Mouse (Mus musculus) limb, embryonic 10.5 days (tissue): ENCODE results near the gene Dusp23. TPM values are rescaled to one million over a fixed set of nuclear protein-coding genes. Genes with fewer than 3 reads are reported as not detected.

Source experiments
- DNase-seq: peaks from one replicate; pipeline ENCODE4 v3.0.0-alpha.2; 2017; ENCODE audit warnings: low spot score
- H3K27ac ChIP-seq: fragments of 300-500 bp; sonication (generic); 2 replicates; pipeline ENCODE4 v1.5.1; 2016; ENCODE audit warnings: mild to moderate bottlenecking
- H3K27me3 ChIP-seq: fragments of 300-500 bp; sonication (generic); 2 replicates; pipeline ENCODE4 v1.6.1; 2016; ENCODE audit warnings: low read depth, mild to moderate bottlenecking; ENCODE audit not compliant: poor library complexity, severe bottlenecking
- H3K36me3 ChIP-seq: fragments of 300-500 bp; sonication (generic); 2 replicates; pipeline ENCODE4 v1.6.1; 2016; ENCODE audit warnings: mild to moderate bottlenecking, moderate library complexity
- H3K4me1 ChIP-seq: fragments of 300-500 bp; sonication (generic); 2 replicates; pipeline ENCODE4 v1.6.1; 2016
- H3K4me3 ChIP-seq: fragments of 300-500 bp; sonication (generic); 2 replicates; pipeline ENCODE4 v1.5.1; 2016; ENCODE audit warnings: mild to moderate bottlenecking, moderate library complexity
- H3K9me3 ChIP-seq: fragments of 300-500 bp; sonication (generic); replicated peaks from 2 replicates; pipeline ENCODE4 v1.6.1; 2016; ENCODE audit warnings: mild to moderate bottlenecking
- WGBS: fragments of 180-500 bp; shearing (Covaris S2); methylation state at CpG from one replicate; pipeline ENCODE4 v1.1.7; 2016; 5-methylcytosine and 5-hydroxymethylcytosine counted together
- polyA plus RNA-seq: library from polyadenylated mRNA; unstranded; fragments of >200 nt; fragmentation: Nextera tagmentation; extraction: Ambion mirVana; gene quantifications from 2 replicates; pipeline ENCODE4 v1.2.1, GENCODE M21; 2016

The Dusp23 gene
- polyA plus RNA-seq, 1 experiment from 2014 or later: 12.0 TPM

- 61% methylated on average over 4 of the region's 4 CpGs for WGBS
- peaks cover 29% of the 10 kb centered on the region for H3K27me3 ChIP-seq
- no peak for DNase-seq
These were observed 47.7 kb downstream of the Dusp23 start for GRCm38 (mm10) chr1:172585026-172585425.

GRCm38 (mm10) chr1:172584271-172584670, 48.5 kb downstream of the Dusp23 start:
- Histone ChIP-seq H3K9me3 (no peaks in the 10 kb centered on the region), H3K27me3 (peaks cover 29% of the 10 kb centered on the region), H3K36me3 (no peaks in the 10 kb centered on the region), H3K27ac (no peak overlapping the region), H3K4me3 (no peak overlapping the region), H3K4me1 (peaks cover 19% of the 10 kb centered on the region)
- no peak for DNase-seq
- WGBS: 84% methylated on average over 6 of the region's 6 CpGs

More at GRCm38 (mm10) chr1:172585026-172585425, 47.7 kb downstream of the Dusp23 start:
- no peaks in the 10 kb centered on the region for H3K36me3 ChIP-seq
- H3K4me3 ChIP-seq: no peak overlapping the region
- no peak overlapping the region for H3K27ac ChIP-seq
- H3K4me1 ChIP-seq: peaks cover 19% of the 10 kb centered on the region
- H3K9me3 ChIP-seq: no peaks in the 10 kb centered on the region

GRCm38 (mm10) chr1:172582436-172582835, 50.3 kb downstream of the Dusp23 start:
- Histone ChIP-seq H3K27ac (no peak overlapping the region), H3K36me3 (no peaks in the 10 kb centered on the region), H3K27me3 (peaks cover 29% of the 10 kb centered on the region), H3K4me1 (peaks cover 19% of the 10 kb centered on the region), H3K9me3 (no peaks in the 10 kb centered on the region), H3K4me3 (no peak overlapping the region)
- DNase-seq: no peak
- 79% methylated on average over 8 of the region's 8 CpGs for WGBS

Other genes starting within 250 kb of the Dusp23 start
- gene Slamf9, start 157.6 kb downstream of the Dusp23 start, polyA plus RNA-seq: 0.18 TPM in 1 of 2 replicates, not detected in the other
- 79.5 and 85.8 TPM in 2 replicates for gene Igsf9, start 151.2 kb downstream of the Dusp23 start, polyA plus RNA-seq
- 77.0 and 84.6 TPM in 2 replicates for gene Tagln2, start 132.9 kb downstream of the Dusp23 start, polyA plus RNA-seq
- 0.67 and 1.0 TPM in 2 replicates for gene Cfap45, start 112.2 kb downstream of the Dusp23 start, polyA plus RNA-seq
- gene Vsig8, start 77.0 kb downstream of the Dusp23 start, polyA plus RNA-seq: 0.13 TPM in 1 of 2 replicates, not detected in the other
- gene Slamf8, start 42.4 kb downstream of the Dusp23 start, polyA plus RNA-seq: 0.11 TPM in 1 of 2 replicates, not detected in the other
- gene Fcrl6, start 30.4 kb downstream of the Dusp23 start, polyA plus RNA-seq: 0.21 and 0.58 TPM in 2 replicates
- not detected in 2 replicates for gene Crp, start 65.1 kb upstream of the Dusp23 start, polyA plus RNA-seq